Mouse (Mus musculus) myocyte (in vitro differentiated cells): ENCODE measurements at regions not wholly inside any gene's neighbourhood (a gene's known extent, or its start where the extent isn't known, plus 50 kb on each side); places are given as distances from the start of the nearest gene placed in this dataset.

Experiments
- CEBPB ChIP-seq: IDR thresholded peaks from 2 replicates; pipeline ENCODE4 v1.6.1; 2011; ENCODE audit warnings: mild to moderate bottlenecking, moderate library complexity; ENCODE audit not compliant: poor library complexity, insufficient read depth, severe bottlenecking
- E2F4 ChIP-seq: IDR thresholded peaks from one replicate; pipeline ENCODE4 v1.6.1; 2011; ENCODE audit warnings: mild to moderate bottlenecking, control low read depth, moderate library complexity; ENCODE audit not compliant: insufficient read depth
- MAX ChIP-seq: IDR thresholded peaks from one replicate; pipeline ENCODE4 v1.6.1; 2011; ENCODE audit warnings: low read depth, mild to moderate bottlenecking, control low read depth
- MYOD1 ChIP-seq, 3 experiments: IDR thresholded peaks; one replicate each; pipeline ENCODE4 v1.6.1; 2011; ENCODE audit warnings: control low read depth in 2 of 3, low read depth in 2 of 3, mild to moderate bottlenecking in 2 of 3, moderate library complexity in 1 of 3; ENCODE audit not compliant: insufficient read length in 2 of 3, control insufficient read depth in 1 of 3
- MYOG ChIP-seq, 3 experiments: IDR thresholded peaks; one replicate each; pipeline ENCODE4 v1.6.1; 2011; ENCODE audit warnings: control low read depth in 2 of 3, low read depth in 2 of 3, mild to moderate bottlenecking in 2 of 3; ENCODE audit not compliant: insufficient read length in 2 of 3, control insufficient read depth in 1 of 3, insufficient read depth in 1 of 3
- POLR2A ChIP-seq: IDR thresholded peaks from one replicate; pipeline ENCODE4 v1.6.1; 2011; ENCODE audit warnings: low read depth, mild to moderate bottlenecking, control low read depth, moderate library complexity; ENCODE audit not compliant: insufficient read length
- POLR2AphosphoS2 ChIP-seq: IDR thresholded peaks from one replicate; pipeline ENCODE4 v1.6.1; 2011; ENCODE audit warnings: low read depth, control low read depth; ENCODE audit not compliant: insufficient read length
- REST ChIP-seq: IDR thresholded peaks from one replicate; pipeline ENCODE4 v1.6.1; 2011; ENCODE audit warnings: mild to moderate bottlenecking, control low read depth, moderate library complexity; ENCODE audit not compliant: insufficient read depth, insufficient read length
- SRF ChIP-seq: IDR thresholded peaks from one replicate; pipeline ENCODE4 v1.6.1; 2011; ENCODE audit warnings: low read depth; ENCODE audit not compliant: control insufficient read depth, insufficient read length
- TCF12 ChIP-seq: IDR thresholded peaks from one replicate; pipeline ENCODE4 v1.6.1; 2011; ENCODE audit warnings: mild to moderate bottlenecking, control low read depth; ENCODE audit not compliant: poor library complexity, insufficient read depth, severe bottlenecking
- TCF3 ChIP-seq: IDR thresholded peaks from one replicate; pipeline ENCODE4 v1.6.1; 2011; ENCODE audit warnings: low read depth, control low read depth; ENCODE audit not compliant: insufficient read length
- USF1 ChIP-seq: IDR thresholded peaks from one replicate; pipeline ENCODE4 v1.6.1; 2011; ENCODE audit warnings: low read depth, mild to moderate bottlenecking, control low read depth, moderate library complexity

- TF ChIP-seq POLR2A, result no peak
- no peak for TF ChIP-seq USF1
- no peak for TF ChIP-seq POLR2AphosphoS2
- TF ChIP-seq TCF3, result no peak
- TF ChIP-seq MAX, result no peak
- TF ChIP-seq TCF12, result no peak
- no peak for TF ChIP-seq MYOD1 (IDR thresholded peaks at IDR 0.05; ENCODE audit: control insufficient read depth in 1 of 3, insufficient read length in 2 of 3, low read depth in 2 of 3)
- TF ChIP-seq E2F4, result no peak
- no peak for TF ChIP-seq CEBPB
- TF ChIP-seq MYOG (IDR thresholded peaks at IDR 0.05; ENCODE audit: control insufficient read depth in 1 of 3, insufficient read depth in 1 of 3, insufficient read length in 2 of 3, low read depth in 2 of 3), result no peak
- TF ChIP-seq SRF, result no peak
- no peak for TF ChIP-seq REST
Observed at GRCm38 (mm10) chr1:79357291-79358045, 82.5 kb downstream of the Scg2 start.
